ENCODE assay signal across 14 mouse cellular contexts in genomic region chr10:111488793-111489192, GRCm38 (mm10). TPM values are rescaled to one million over a fixed set of nuclear protein-coding genes. Genes with fewer than 3 reads are reported as not detected.
DNase-seq lines count a peak whose midpoint lies in the region; ATAC-seq and TF ChIP-seq lines count a peak whose summit lies in the region.
"Had no signal": no experiment of that assay in that cellular context is flagged by ENCODE, and none has a peak within 500 bp of the region (broad histone marks: within the 10 kb centered on the region; RNA-seq: fewer than 3 reads in every experiment).

No protein-coding gene starts in this region.

- no peaks in the 10 kb centered on the region for H3K4me1 ChIP-seq in hindbrain, postnatal 0 days (ENCODE audit: insufficient read depth, low read length)
- no peaks in the 10 kb centered on the region for H3K4me1 ChIP-seq in hindbrain, embryonic 13.5 days (replicated peaks)
- H3K4me1 ChIP-seq in midbrain, embryonic 11.5 days (ENCODE audit: control insufficient read depth, insufficient read depth, low read length) = no peaks in the 10 kb centered on the region
- H3K4me1 ChIP-seq in midbrain, embryonic 16.5 days (ENCODE audit: control insufficient read depth, insufficient read depth, low read length) = no peaks in the 10 kb centered on the region
- H3K4me1 ChIP-seq: limb, embryonic 12.5 days; lung, embryonic 15.5 days had no signal

- peak; percentile 44 for DNase-seq in hindbrain, postnatal 0 days (ENCODE audit: low spot score)
- no peak for DNase-seq in midbrain, embryonic 11.5 days (ENCODE audit: low spot score, missing footprints)
- peak; percentile 40 for DNase-seq in ZHBTc4 (ENCODE audit: low read depth, low spot score)
- DNase-seq in adrenal gland, adult (ENCODE audit: inconsistent age in 2 of 2, low spot score in 1 of 2) = no peak
- DNase-seq in right cerebral cortex, adult 2 months (ENCODE audit: low spot score in 2 of 2) = no peak
- DNase-seq: adrenal gland, postnatal 25 days; cerebellum, postnatal 25 days; heart, postnatal 10 days; kidney, postnatal 10 days; layer of hippocampus, postnatal 36 days had no signal

- H3K4me2 ChIP-seq in hindbrain, postnatal 0 days (ENCODE audit: low read depth, low read length) = no peak overlapping the region
- no peak overlapping the region for H3K4me2 ChIP-seq in hindbrain, embryonic 13.5 days
- H3K4me2 ChIP-seq in midbrain, embryonic 11.5 days = no peak overlapping the region
- H3K4me2 ChIP-seq in midbrain, embryonic 16.5 days (ENCODE audit: low read length) = no peak overlapping the region
- H3K4me2 ChIP-seq: limb, embryonic 12.5 days; lung, embryonic 15.5 days had no signal

- peaks cover 35% of the 10 kb centered on the region for H3K36me3 ChIP-seq in hindbrain, postnatal 0 days (ENCODE audit: insufficient read depth, low read length)
- peaks cover 71% of the 10 kb centered on the region for H3K36me3 ChIP-seq in hindbrain, embryonic 13.5 days
- H3K36me3 ChIP-seq in midbrain, embryonic 11.5 days (ENCODE audit: control insufficient read depth, insufficient read depth, low read length) = peaks cover 21% of the 10 kb centered on the region; the same call in 1 of the 2 replicates
- peaks cover 25% of the 10 kb centered on the region for H3K36me3 ChIP-seq in midbrain, embryonic 16.5 days (ENCODE audit: control insufficient read depth, insufficient read depth, low read length)

- no peak overlapping the region for H3K9ac ChIP-seq in hindbrain, postnatal 0 days (replicated peaks; ENCODE audit: low read length)
- no peak overlapping the region for H3K9ac ChIP-seq in hindbrain, embryonic 13.5 days
- H3K9ac ChIP-seq in midbrain, embryonic 11.5 days (ENCODE audit: low read length) = no peak overlapping the region
- H3K9ac ChIP-seq in midbrain, embryonic 16.5 days (ENCODE audit: low read depth, low read length) = no peak overlapping the region
- H3K9ac ChIP-seq: limb, embryonic 12.5 days; lung, embryonic 15.5 days had no signal

- TF ChIP-seq CTCF in hindbrain, postnatal 0 days (IDR thresholded peaks at IDR 0.05; ENCODE audit: low read depth) = peak; percentile 48

- WGBS in hindbrain, postnatal 0 days = 87% methylated on average over 2 of the region's 2 CpGs
- WGBS in hindbrain, embryonic 13.5 days = 88% methylated on average over 2 of the region's 2 CpGs
- 91% methylated on average over 2 of the region's 2 CpGs for WGBS in midbrain, embryonic 11.5 days
- 85% methylated on average over 2 of the region's 2 CpGs for WGBS in midbrain, embryonic 16.5 days

- no peak overlapping the region for H3K4me3 ChIP-seq in hindbrain, postnatal 0 days (ENCODE audit: low read length)
- no peak overlapping the region for H3K4me3 ChIP-seq in hindbrain, embryonic 13.5 days
- no peak overlapping the region for H3K4me3 ChIP-seq in midbrain, embryonic 11.5 days (ENCODE audit: low read depth, low read length)
- H3K4me3 ChIP-seq in midbrain, embryonic 16.5 days (ENCODE audit: low read depth, low read length) = no peak overlapping the region
- H3K4me3 ChIP-seq: limb, embryonic 12.5 days; lung, embryonic 15.5 days had no signal

- no peak overlapping the region for H3K27ac ChIP-seq in hindbrain, postnatal 0 days
- no peak overlapping the region for H3K27ac ChIP-seq in hindbrain, embryonic 13.5 days
- H3K27ac ChIP-seq in midbrain, embryonic 11.5 days (ENCODE audit: low read depth, low read length) = no peak overlapping the region
- H3K27ac ChIP-seq in midbrain, embryonic 16.5 days (ENCODE audit: low read length) = no peak overlapping the region
- H3K27ac ChIP-seq: limb, embryonic 12.5 days; lung, embryonic 15.5 days had no signal

- H3K9me3 ChIP-seq in hindbrain, postnatal 0 days (ENCODE audit: low read length) = no peaks in the 10 kb centered on the region
- no peaks in the 10 kb centered on the region for H3K9me3 ChIP-seq in hindbrain, embryonic 13.5 days
- no peaks in the 10 kb centered on the region for H3K9me3 ChIP-seq in midbrain, embryonic 11.5 days (ENCODE audit: control insufficient read depth, low read length)
- H3K9me3 ChIP-seq in midbrain, embryonic 16.5 days (replicated peaks; ENCODE audit: control insufficient read depth, low read length, poor library complexity, severe bottlenecking) = no peaks in the 10 kb centered on the region
- H3K9me3 ChIP-seq: limb, embryonic 12.5 days; lung, embryonic 15.5 days had no signal

- H3K27me3 ChIP-seq in hindbrain, postnatal 0 days (ENCODE audit: insufficient read depth, low read length) = no peaks in the 10 kb centered on the region
- no peaks in the 10 kb centered on the region for H3K27me3 ChIP-seq in hindbrain, embryonic 13.5 days
- no peaks in the 10 kb centered on the region for H3K27me3 ChIP-seq in midbrain, embryonic 11.5 days (ENCODE audit: control insufficient read depth, insufficient read depth, low read length)
- H3K27me3 ChIP-seq in midbrain, embryonic 16.5 days (ENCODE audit: control insufficient read depth, insufficient read depth, low read depth, low read length) = no peaks in the 10 kb centered on the region
- H3K27me3 ChIP-seq: limb, embryonic 12.5 days; lung, embryonic 15.5 days had no signal

- 0 out of 2 replicates have a peak, but pooled peaks have one; percentile 12 for ATAC-seq in hindbrain, postnatal 0 days
- ATAC-seq in hindbrain, embryonic 13.5 days (ENCODE audit: low FRiP score) = no peak
- peak; percentile 46; the same call in 1 of the 2 replicates for ATAC-seq in midbrain, embryonic 11.5 days (ENCODE audit: low FRiP score)
- no peak for ATAC-seq in midbrain, embryonic 16.5 days

RNA-seq across cellular contexts. Expression of gene Nap1l1, which starts 15.8 kb away (rescaled TPM):
- 45.4 and 48.7 TPM in 2 replicates for total RNA-seq in hindbrain, postnatal 0 days (2014; rRNA removed)
- 174 and 197 TPM in 2 replicates for polyA plus RNA-seq in hindbrain, postnatal 0 days (2015; fragmentation: Nextera tagmentation; extraction: Ambion mirVana)
- 207 and 215 TPM in 2 replicates for polyA plus RNA-seq in hindbrain, embryonic 13.5 days (2015; fragmentation: Nextera tagmentation; extraction: Ambion mirVana)
- polyA plus RNA-seq in midbrain, embryonic 11.5 days (2014; fragmentation: Nextera tagmentation; extraction: Ambion mirVana) = 447 and 449 TPM in 2 replicates
- 163 and 179 TPM in 2 replicates for polyA plus RNA-seq in midbrain, embryonic 16.5 days (2015; fragmentation: Nextera tagmentation; extraction: Ambion mirVana)

RNA-seq across cellular contexts. Expression of gene Phlda1, which starts 17.3 kb away (rescaled TPM):
- total RNA-seq in hindbrain, postnatal 0 days (2014; rRNA removed) = 7.0 and 8.4 TPM in 2 replicates
- 36.2 and 39.4 TPM in 2 replicates for polyA plus RNA-seq in hindbrain, postnatal 0 days (2015; fragmentation: Nextera tagmentation; extraction: Ambion mirVana)
- 65.6 and 70.9 TPM in 2 replicates for polyA plus RNA-seq in hindbrain, embryonic 13.5 days (2015; fragmentation: Nextera tagmentation; extraction: Ambion mirVana)
- 13.0 and 13.1 TPM in 2 replicates for polyA plus RNA-seq in midbrain, embryonic 11.5 days (2014; fragmentation: Nextera tagmentation; extraction: Ambion mirVana)
- polyA plus RNA-seq in midbrain, embryonic 16.5 days (2015; fragmentation: Nextera tagmentation; extraction: Ambion mirVana) = 30.8 and 30.9 TPM in 2 replicates

Comparison
In these comparisons a context has a peak if more than half of its experiments do, and no peak if none do; other contexts are left out.
1. ATAC-seq: peak in hindbrain, postnatal 0 days (single experiment) and midbrain, embryonic 11.5 days (single experiment); none in hindbrain, embryonic 13.5 days (single experiment) and midbrain, embryonic 16.5 days (single experiment).
2. DNase-seq: peak in hindbrain, postnatal 0 days (single experiment) and ZHBTc4 (single experiment); none in midbrain, embryonic 11.5 days (single experiment), adrenal gland, adult (0 of 2) and right cerebral cortex, adult 2 months (0 of 2).